Comparison of ENCODE assay signal across 12 mouse cellular contexts in genomic region chr2:59648444-59648843, GRCm38 (mm10). TPM values are rescaled to one million over a fixed set of nuclear protein-coding genes. Genes with fewer than 3 reads are reported as not detected.
DNase-seq lines count a peak whose midpoint lies in the region; ATAC-seq and TF ChIP-seq lines count a peak whose summit lies in the region.
"Had no signal": no experiment of that assay in that cellular context is flagged by ENCODE, and none has a peak within 500 bp of the region (broad histone marks: within the 10 kb centered on the region; RNA-seq: fewer than 3 reads in every experiment).

No protein-coding gene starts in this region.

- ATAC-seq in kidney, embryonic 16.5 days (ENCODE audit: low FRiP score, low TSS enrichment), result no peak
- ATAC-seq in forebrain, embryonic 13.5 days, result 0 out of 2 replicates have a peak, but pooled peaks have one; percentile 9
- 0 out of 2 replicates have a peak, but pooled peaks have one; percentile 16 for ATAC-seq in hindbrain, postnatal 0 days
- no peak for ATAC-seq in neural tube, embryonic 14.5 days (ENCODE audit: low read depth)
- ATAC-seq: intestine, embryonic 15.5 days had no signal

- H3K4me1 ChIP-seq in kidney, embryonic 16.5 days (ENCODE audit: insufficient read depth, low read length), result peaks cover 56% of the 10 kb centered on the region
- H3K4me1 ChIP-seq in forebrain, embryonic 13.5 days, result peaks cover 50% of the 10 kb centered on the region
- peaks cover 13% of the 10 kb centered on the region for H3K4me1 ChIP-seq in hindbrain, postnatal 0 days (ENCODE audit: insufficient read depth, low read length)
- peaks cover 16% of the 10 kb centered on the region; the same call in 1 of the 2 replicates for H3K4me1 ChIP-seq in neural tube, embryonic 14.5 days (ENCODE audit: control insufficient read depth, insufficient read depth, low read length)

- no peak overlapping the region for H3K4me3 ChIP-seq in kidney, embryonic 16.5 days (ENCODE audit: low read length)
- H3K4me3 ChIP-seq in forebrain, embryonic 13.5 days, result no peak overlapping the region
- H3K4me3 ChIP-seq in hindbrain, postnatal 0 days (ENCODE audit: low read length), result no peak overlapping the region
- no peak overlapping the region for H3K4me3 ChIP-seq in neural tube, embryonic 14.5 days (ENCODE audit: low read depth, low read length)
- H3K4me3 ChIP-seq: embryonic facial prominence, embryonic 13.5 days; heart, adult 2 months; intestine, embryonic 15.5 days had no signal

- no peaks in the 10 kb centered on the region for H3K27me3 ChIP-seq in kidney, embryonic 16.5 days (ENCODE audit: insufficient read depth, low read length)
- H3K27me3 ChIP-seq in forebrain, embryonic 13.5 days, result no peaks in the 10 kb centered on the region
- H3K27me3 ChIP-seq in hindbrain, postnatal 0 days (ENCODE audit: insufficient read depth, low read length), result no peaks in the 10 kb centered on the region
- 0 out of 2 replicates have a peak, but pooled peaks cover 2% of the 10 kb centered on the region for H3K27me3 ChIP-seq in neural tube, embryonic 14.5 days (ENCODE audit: control insufficient read depth, insufficient read depth, low read length)
- H3K27me3 ChIP-seq: intestine, embryonic 15.5 days had no signal

- DNase-seq in kidney, postnatal 14 days, result no peak
- peak; percentile 32 for DNase-seq in hindbrain, postnatal 0 days (ENCODE audit: low spot score)
- no peak for DNase-seq in layer of hippocampus, postnatal 10 days (ENCODE audit: low spot score in 2 of 2)
- no peak for DNase-seq in left cerebral cortex, postnatal 14 days (ENCODE audit: low spot score in 2 of 2)
- DNase-seq: heart, adult 2 months; kidney, postnatal 4 days; right cerebral cortex, postnatal 4 days had no signal

- 0 out of 2 replicates have a peak overlapping the region, but pooled peaks have one; percentile 8 for H3K9ac ChIP-seq in kidney, embryonic 16.5 days (replicated peaks; ENCODE audit: low read length)
- H3K9ac ChIP-seq in forebrain, embryonic 13.5 days, result no peak overlapping the region
- no peak overlapping the region for H3K9ac ChIP-seq in hindbrain, postnatal 0 days (replicated peaks; ENCODE audit: low read length)
- H3K9ac ChIP-seq in neural tube, embryonic 14.5 days (replicated peaks; ENCODE audit: low read depth, low read length), result no peak overlapping the region
- H3K9ac ChIP-seq: embryonic facial prominence, embryonic 13.5 days; intestine, embryonic 15.5 days had no signal

- H3K36me3 ChIP-seq in kidney, embryonic 16.5 days (ENCODE audit: insufficient read depth, low read length), result no peaks in the 10 kb centered on the region; the same call in 1 of the 2 replicates
- H3K36me3 ChIP-seq in forebrain, embryonic 13.5 days (ENCODE audit: poor library complexity, severe bottlenecking), result no peaks in the 10 kb centered on the region
- H3K36me3 ChIP-seq in hindbrain, postnatal 0 days (ENCODE audit: insufficient read depth, low read length), result no peaks in the 10 kb centered on the region
- H3K36me3 ChIP-seq in neural tube, embryonic 14.5 days (ENCODE audit: control insufficient read depth, insufficient read depth, low read length), result no peaks in the 10 kb centered on the region
- H3K36me3 ChIP-seq: embryonic facial prominence, embryonic 13.5 days; intestine, embryonic 15.5 days had no signal

- H3K4me2 ChIP-seq in kidney, embryonic 16.5 days (replicated peaks; ENCODE audit: low read depth, low read length), result no peak overlapping the region
- H3K4me2 ChIP-seq in forebrain, embryonic 13.5 days, result no peak overlapping the region
- peak overlapping the region; percentile 38 for H3K4me2 ChIP-seq in hindbrain, postnatal 0 days (ENCODE audit: low read depth, low read length)
- H3K4me2 ChIP-seq in neural tube, embryonic 14.5 days (ENCODE audit: low read depth, low read length), result peak overlapping the region; percentile 11; the same call in 1 of the 2 replicates
- H3K4me2 ChIP-seq: embryonic facial prominence, embryonic 13.5 days; intestine, embryonic 15.5 days had no signal

- 43% methylated on average over 12 of the region's 12 CpGs for WGBS in kidney, embryonic 16.5 days
- 13% methylated on average over 12 of the region's 12 CpGs for WGBS in forebrain, embryonic 13.5 days
- WGBS in hindbrain, postnatal 0 days, result 15% methylated on average over 12 of the region's 12 CpGs
- 13% methylated on average over 12 of the region's 12 CpGs for WGBS in neural tube, embryonic 14.5 days

- intact Hi-C loops in left cerebral cortex, postnatal 14 days (cut with DNase I), result no loop called here

- TF ChIP-seq CTCF in hindbrain, postnatal 0 days (IDR thresholded peaks at IDR 0.05; ENCODE audit: low read depth), result no peak

- no peak overlapping the region for H3K27ac ChIP-seq in kidney, embryonic 16.5 days (ENCODE audit: low read length)
- H3K27ac ChIP-seq in forebrain, embryonic 13.5 days, result no peak overlapping the region
- H3K27ac ChIP-seq in hindbrain, postnatal 0 days, result no peak overlapping the region
- H3K27ac ChIP-seq in neural tube, embryonic 14.5 days (ENCODE audit: low read depth, low read length), result no peak overlapping the region
- H3K27ac ChIP-seq: heart, adult 2 months; intestine, embryonic 15.5 days had no signal

- H3K9me3 ChIP-seq in kidney, embryonic 16.5 days (ENCODE audit: low read length), result no peaks in the 10 kb centered on the region
- H3K9me3 ChIP-seq in forebrain, embryonic 13.5 days (replicated peaks), result no peaks in the 10 kb centered on the region
- H3K9me3 ChIP-seq in hindbrain, postnatal 0 days (ENCODE audit: low read length), result no peaks in the 10 kb centered on the region
- no peaks in the 10 kb centered on the region for H3K9me3 ChIP-seq in neural tube, embryonic 14.5 days (ENCODE audit: control insufficient read depth, low read length)
- H3K9me3 ChIP-seq: embryonic facial prominence, embryonic 13.5 days; intestine, embryonic 15.5 days had no signal

RNA-seq across cellular contexts. Expression of gene Tanc1, which starts 36.6 kb away (rescaled TPM):
- polyA plus RNA-seq in kidney, embryonic 16.5 days (2015; fragmentation: Nextera tagmentation; extraction: Ambion mirVana), result 52.3 and 64.2 TPM in 2 replicates
- 12.7 and 16.8 TPM in 2 replicates for polyA plus RNA-seq in forebrain, embryonic 13.5 days (2015; fragmentation: Nextera tagmentation; extraction: Ambion mirVana)
- 10.6 and 12.1 TPM in 2 replicates for total RNA-seq in hindbrain, postnatal 0 days (2014; rRNA removed)
- 4.2 and 4.8 TPM in 2 replicates for polyA plus RNA-seq in hindbrain, postnatal 0 days (2015; fragmentation: Nextera tagmentation; extraction: Ambion mirVana)
- polyA plus RNA-seq in neural tube, embryonic 14.5 days (2014; fragmentation: Nextera tagmentation; extraction: Ambion mirVana), result 5.2 and 7.2 TPM in 2 replicates
- total RNA-seq in layer of hippocampus, postnatal 10 days (2021), result 10 to 100 TPM; 20.9 to 32.2 TPM
- total RNA-seq in left cerebral cortex, postnatal 14 days (2021), result 10 to 100 TPM; 13.0 to 14.9 TPM

Comparison
In these comparisons a context has a peak if more than half of its experiments do, and no peak if none do; other contexts are left out.
1. ATAC-seq: peak in forebrain, embryonic 13.5 days (single experiment) and hindbrain, postnatal 0 days (single experiment); none in kidney, embryonic 16.5 days (single experiment) and neural tube, embryonic 14.5 days (single experiment).
2. H3K4me2 ChIP-seq: peak in hindbrain, postnatal 0 days (single experiment) and neural tube, embryonic 14.5 days (single experiment); none in kidney, embryonic 16.5 days (single experiment) and forebrain, embryonic 13.5 days (single experiment).